Mouse (Mus musculus) embryonic facial prominence, embryonic 11.5 days (tissue): ENCODE results near the gene Arhgef40. TPM values are rescaled to one million over a fixed set of nuclear protein-coding genes. Genes with fewer than 3 reads are reported as not detected.

Source experiments
- ATAC-seq: fragments of 200-750 bp; cut with Nextera tagmentation; replicated peaks from 2 replicates; pipeline ENCODE4 v1.8.0; 2017; ENCODE audit warnings: low read depth; ENCODE audit not compliant: insufficient number of reproducible peaks, low FRiP score, low TSS enrichment
- DNase-seq: peaks from one replicate; pipeline ENCODE4 v3.0.0-alpha.2; 2015; ENCODE audit warnings: low spot score
- H3K27ac ChIP-seq: fragments of 300-500 bp; sonication (generic); replicated peaks from 2 replicates; pipeline ENCODE4 v1.5.1; 2014; ENCODE audit warnings: mild to moderate bottlenecking, low read depth, low read length, control low read depth
- H3K27me3 ChIP-seq: fragments of 300-500 bp; sonication (generic); 2 replicates; pipeline ENCODE4 v1.6.1; 2014; ENCODE audit warnings: mild to moderate bottlenecking, low read length, moderate library complexity, mixed read lengths; ENCODE audit not compliant: control insufficient read depth, insufficient read depth
- H3K36me3 ChIP-seq: fragments of 300-500 bp; sonication (generic); replicated peaks from 2 replicates; pipeline ENCODE4 v1.6.1; 2014; ENCODE audit warnings: low read depth, mild to moderate bottlenecking, low read length, moderate library complexity, mixed read lengths; ENCODE audit not compliant: control insufficient read depth, insufficient read depth
- H3K4me1 ChIP-seq: fragments of 300-500 bp; sonication (generic); 2 replicates; pipeline ENCODE4 v1.6.1; 2014; ENCODE audit warnings: low read length, mixed read lengths; ENCODE audit not compliant: control insufficient read depth, insufficient read depth
- H3K4me2 ChIP-seq: fragments of 300-500 bp; sonication (generic); 2 replicates; pipeline ENCODE4 v1.6.1; 2014; ENCODE audit warnings: low read depth, mild to moderate bottlenecking, control low read depth, low read length, moderate library complexity
- H3K4me3 ChIP-seq: fragments of 300-500 bp; sonication (generic); 2 replicates; pipeline ENCODE4 v1.5.1; 2014; ENCODE audit warnings: low read depth, low read length, control low read depth
- H3K9ac ChIP-seq: fragments of 300-500 bp; sonication (generic); replicated peaks from 2 replicates; pipeline ENCODE4 v1.6.1; 2014; ENCODE audit warnings: mild to moderate bottlenecking, control low read depth, low read length
- H3K9me3 ChIP-seq: fragments of 300-500 bp; sonication (generic); replicated peaks from 2 replicates; pipeline ENCODE4 v1.6.1; 2016; ENCODE audit warnings: mild to moderate bottlenecking, low read length, inconsistent platforms, mixed read lengths; ENCODE audit not compliant: control insufficient read depth
- WGBS: fragments of 180-500 bp; shearing (Covaris S2); extraction: QIAGEN DNeasy Blood & Tissue Kit; methylation state at CpG from one replicate; pipeline ENCODE4 v1.1.7; 2014; 5-methylcytosine and 5-hydroxymethylcytosine counted together
- polyA plus RNA-seq: library from polyadenylated mRNA; unstranded; fragments of >200 nt; fragmentation: Nextera tagmentation; extraction: Ambion mirVana; gene quantifications from 2 replicates; pipeline ENCODE4 v1.2.1, GENCODE M21; 2014

Gene Arhgef40
- polyA plus RNA-seq, 1 experiment from 2014 or later: 82.6 TPM

DNA sequence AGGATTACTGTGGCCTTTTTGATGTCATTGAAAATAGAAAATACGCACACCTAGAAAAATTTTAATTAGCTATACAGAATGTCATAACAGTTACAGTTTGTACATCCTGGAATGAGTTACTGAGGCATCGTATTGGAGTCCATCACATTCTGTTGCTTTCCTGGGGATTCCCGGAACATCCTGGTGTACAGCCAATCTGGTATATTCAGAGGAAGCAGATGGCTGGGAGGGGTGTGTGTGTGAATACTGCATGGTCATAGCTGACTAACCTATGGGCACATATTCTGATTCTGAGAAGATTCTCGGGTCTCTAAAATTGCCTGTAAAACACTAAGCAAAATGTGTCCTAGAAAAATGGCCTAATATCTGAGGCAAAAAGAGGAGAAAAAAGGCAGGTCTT is 27.6 kb downstream of the Arhgef40 start:
- H3K9ac ChIP-seq: no peak overlapping the region
- ATAC-seq (no peak), DNase-seq (no peak)
- no peak overlapping the region for H3K4me2 ChIP-seq
- no peak overlapping the region; the same call in 1 of the 2 replicates for H3K27ac ChIP-seq
- H3K4me3 ChIP-seq: no peak overlapping the region
- H3K27me3 ChIP-seq: no peaks in the 10 kb centered on the region
- peaks cover 8% of the 10 kb centered on the region; the same call in 1 of the 2 replicates for H3K4me1 ChIP-seq
- no peaks in the 10 kb centered on the region for H3K9me3 ChIP-seq
- 84% methylated on average over 4 of the region's 4 CpGs for WGBS
- H3K36me3 ChIP-seq: peaks cover 3% of the 10 kb centered on the region; the same call in 1 of the 2 replicates

DNA sequence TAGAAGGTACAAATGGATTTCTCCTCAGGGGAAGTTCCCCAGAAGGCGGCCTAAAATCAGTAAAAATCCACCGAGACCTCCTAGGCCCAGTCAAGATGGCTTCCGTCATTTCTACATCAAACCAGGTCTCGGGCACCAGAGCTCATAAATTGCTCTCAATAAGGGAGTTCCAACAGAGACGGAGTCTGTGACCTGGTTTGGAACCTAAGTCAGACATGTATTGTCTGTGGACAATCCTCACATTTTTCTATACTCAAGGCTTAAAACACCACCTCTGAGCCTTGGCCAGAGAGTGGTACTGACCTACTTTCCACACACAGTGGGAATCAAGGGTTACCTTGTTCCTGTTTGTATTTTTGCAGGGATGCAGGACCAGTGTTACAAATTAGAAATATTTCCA is 28.0 kb downstream of the Arhgef40 start:
- Histone ChIP-seq H3K27me3 (no peaks in the 10 kb centered on the region), H3K4me1 (peaks cover 8% of the 10 kb centered on the region; the same call in 1 of the 2 replicates), H3K9ac (no peak overlapping the region), H3K9me3 (no peaks in the 10 kb centered on the region), H3K27ac (no peak overlapping the region), H3K36me3 (peaks cover 3% of the 10 kb centered on the region; the same call in 1 of the 2 replicates), H3K4me3 (no peak overlapping the region; the same call in 1 of the 2 replicates), H3K4me2 (peak overlapping the region; percentile 66; the same call in 1 of the 2 replicates)
- DNase-seq: no peak
- no peak for ATAC-seq
- 72% methylated on average over 5 of the region's 5 CpGs for WGBS

DNA sequence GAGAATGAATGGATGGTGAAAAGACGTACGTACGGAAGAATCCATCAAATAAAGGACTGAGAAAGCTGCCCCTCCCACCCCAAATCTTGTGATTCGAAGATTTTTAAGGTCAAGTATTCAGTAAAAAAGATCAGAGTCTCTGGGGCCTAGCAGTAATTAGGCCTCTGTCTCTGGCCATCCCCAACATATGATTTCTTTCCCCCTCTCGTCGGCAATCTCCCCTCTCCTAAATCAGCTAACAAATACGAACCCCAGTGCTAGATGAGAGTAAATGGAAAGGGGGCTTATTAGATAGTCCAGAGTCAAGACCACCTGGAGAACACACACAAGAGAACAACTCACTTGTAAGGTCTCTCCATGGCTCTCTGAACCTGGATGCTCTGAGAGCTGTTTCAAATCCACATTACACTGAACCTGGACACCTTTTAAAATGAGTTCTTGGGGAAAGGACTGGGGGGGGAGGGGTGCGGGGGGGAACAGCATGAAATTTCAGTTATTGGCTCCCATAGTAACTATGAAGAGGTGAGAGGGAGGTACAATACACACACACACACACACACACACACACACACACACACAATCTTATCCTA is 28.6 kb downstream of the Arhgef40 start:
- Histone ChIP-seq H3K27ac (peak overlapping the region; percentile 99), H3K27me3 (no peaks in the 10 kb centered on the region), H3K36me3 (peaks cover 3% of the 10 kb centered on the region; the same call in 1 of the 2 replicates), H3K9me3 (no peaks in the 10 kb centered on the region), H3K4me2 (peak overlapping the region; percentile 66), H3K9ac (peak overlapping the region; percentile 90), H3K4me3 (peak overlapping the region; percentile 81), H3K4me1 (peaks cover 8% of the 10 kb centered on the region; the same call in 1 of the 2 replicates)
- DNase-seq: no peak
- WGBS: 46% methylated on average over 8 of the region's 8 CpGs
- ATAC-seq: no peak

DNA sequence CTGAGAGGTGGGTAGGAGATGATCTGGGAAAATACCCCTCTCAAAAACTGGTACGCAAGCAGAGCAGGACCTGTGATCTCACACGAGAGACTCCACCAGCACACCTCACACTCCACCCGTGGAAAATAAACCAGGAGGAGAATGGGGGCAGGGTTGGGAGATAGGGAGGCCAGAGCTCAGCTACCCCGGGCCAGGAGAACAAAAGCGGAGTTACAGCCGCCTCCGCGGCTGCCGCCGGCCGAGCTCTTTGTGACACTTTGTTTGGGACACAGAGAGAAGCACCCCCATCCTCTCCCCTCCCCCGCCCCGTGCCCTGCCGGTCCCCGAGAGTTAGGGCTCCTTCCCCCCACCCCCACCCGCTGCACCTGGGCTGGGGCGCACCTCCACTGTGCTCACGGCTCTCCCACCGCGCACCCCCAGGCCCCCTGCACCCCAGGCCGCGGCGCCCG is 29.3 kb downstream of the Arhgef40 start:
- WGBS: 2% methylated on average over 11 of the region's 24 CpGs
- Histone ChIP-seq H3K4me2 (peak overlapping the region; percentile 66), H3K4me1 (peaks cover 8% of the 10 kb centered on the region; the same call in 1 of the 2 replicates), H3K9ac (peak overlapping the region; percentile 90), H3K27me3 (no peaks in the 10 kb centered on the region), H3K9me3 (no peaks in the 10 kb centered on the region), H3K36me3 (no peaks in the 10 kb centered on the region; the same call in 1 of the 2 replicates), H3K27ac (peak overlapping the region; percentile 99), H3K4me3 (peak overlapping the region; percentile 81)
- DNase-seq: peak; percentile 55
- ATAC-seq: no peak

DNA sequence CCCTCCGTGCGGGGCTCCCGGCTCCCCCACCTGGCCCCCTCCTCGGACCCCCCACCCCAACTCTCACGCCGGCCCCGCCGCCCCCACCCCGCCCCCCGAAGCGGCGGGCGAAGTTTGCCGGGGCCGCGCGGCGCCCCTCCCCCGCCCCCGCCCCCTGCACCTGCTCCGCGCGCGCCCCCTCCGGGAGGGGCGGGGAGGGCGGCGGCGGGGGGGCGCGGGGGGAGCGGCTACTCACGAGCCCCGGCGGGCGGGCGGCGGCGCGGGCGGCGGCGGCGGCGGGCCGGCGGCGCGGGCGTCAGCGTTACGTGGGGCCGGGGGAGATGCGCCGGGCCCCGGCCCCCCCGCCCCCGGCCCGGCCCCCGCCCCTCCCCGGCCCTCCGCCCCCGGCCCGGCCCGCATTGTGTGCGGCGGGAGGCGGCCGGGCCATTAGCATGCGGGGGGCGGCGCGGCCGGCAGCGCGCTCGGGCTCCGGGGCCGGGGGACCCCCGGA is 29.8 kb downstream of the Arhgef40 start:
- Histone ChIP-seq H3K9me3 (no peaks in the 10 kb centered on the region), H3K27me3 (no peaks in the 10 kb centered on the region), H3K27ac (peak overlapping the region; percentile 99), H3K4me3 (peak overlapping the region; percentile 81), H3K36me3 (no peaks in the 10 kb centered on the region; the same call in 1 of the 2 replicates), H3K4me2 (peak overlapping the region; percentile 66), H3K4me1 (peaks cover 9% of the 10 kb centered on the region; the same call in 1 of the 2 replicates), H3K9ac (peak overlapping the region; percentile 90)
- DNase-seq (peak; percentile 30), ATAC-seq (no peak)
- WGBS: no CpG with 5 or more reads among the region's 80 CpGs

DNA sequence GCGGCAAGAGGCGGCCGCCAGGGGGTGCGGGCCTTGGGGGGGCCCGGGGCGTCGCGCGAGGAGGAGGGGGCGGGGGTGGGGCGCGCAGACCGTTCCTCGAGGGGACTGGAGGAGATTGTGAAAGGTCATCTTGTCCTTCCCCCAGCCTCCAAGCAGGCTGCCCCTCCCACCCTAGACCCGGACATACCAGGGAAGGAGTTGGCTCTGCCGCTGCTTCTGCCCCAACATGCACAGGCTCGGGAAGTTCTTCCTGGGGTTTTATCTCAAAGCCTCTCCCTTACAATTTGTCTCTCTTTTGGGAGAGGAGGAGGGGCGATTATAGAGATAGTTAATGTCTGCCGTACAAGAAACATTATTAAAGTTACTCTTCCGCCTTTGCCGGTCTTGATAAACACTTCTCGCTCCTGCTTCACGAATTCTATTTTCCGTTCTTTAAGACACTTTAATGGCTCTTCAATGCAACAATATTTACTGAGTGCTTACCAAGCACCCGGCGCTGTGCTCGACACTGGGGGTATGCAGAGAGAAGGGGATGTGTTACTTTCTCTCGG is 30.3 kb downstream of the Arhgef40 start:
- ATAC-seq: no peak; the same call in 1 of the 2 replicates
- Histone ChIP-seq H3K9me3 (no peaks in the 10 kb centered on the region), H3K27me3 (no peaks in the 10 kb centered on the region), H3K4me3 (peak overlapping the region; percentile 81), H3K27ac (peak overlapping the region; percentile 99), H3K36me3 (no peaks in the 10 kb centered on the region; the same call in 1 of the 2 replicates), H3K4me2 (peak overlapping the region; percentile 66), H3K9ac (peak overlapping the region; percentile 90), H3K4me1 (peaks cover 6% of the 10 kb centered on the region; the same call in 1 of the 2 replicates)
- peak; percentile 82 for DNase-seq
- WGBS: 1% methylated on average over 14 of the region's 28 CpGs

DNA sequence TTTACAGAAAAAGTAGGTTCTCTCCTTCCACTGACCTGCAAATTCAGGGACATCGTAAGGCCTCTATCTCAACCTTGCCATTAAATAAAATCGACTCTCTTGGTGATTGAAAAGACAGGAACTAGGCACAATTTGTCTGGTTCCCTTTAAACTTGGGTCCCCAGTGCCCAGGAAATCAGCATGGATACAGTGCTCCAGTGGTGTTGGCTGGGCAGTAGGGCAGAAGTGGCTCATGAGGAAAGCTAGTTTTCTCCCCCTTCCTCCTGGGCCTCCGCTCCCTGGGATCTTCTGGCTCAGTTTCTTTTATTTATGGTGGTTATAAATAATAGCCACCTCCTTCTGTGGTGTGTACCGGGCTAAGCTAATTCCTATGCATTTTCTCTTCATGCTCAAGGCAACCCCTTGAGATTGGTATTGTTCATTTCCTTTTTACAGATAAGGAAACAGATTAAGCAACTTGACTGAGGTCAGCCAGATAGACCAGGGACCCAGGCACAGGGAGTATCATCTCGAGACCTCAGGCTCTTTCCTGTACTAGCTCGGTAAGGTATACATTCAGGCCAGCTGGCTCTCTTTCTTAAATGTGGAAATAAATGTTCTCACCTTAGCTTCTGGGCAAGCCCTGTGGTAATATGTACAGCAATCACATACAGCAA is 31.1 kb downstream of the Arhgef40 start, which contains the start of gene Tmem253:
Gene Tmem253 (plus strand): TSS at position 214 of the 656 bp plus-strand sequence.
- peak within 1 kb of the TSS; percentile 81 for H3K4me3 ChIP-seq
- DNase-seq (no peak), ATAC-seq (no peak)
- H3K9me3 ChIP-seq: no peaks in the 10 kb centered on the region
- no peaks in the 10 kb centered on the region for H3K27me3 ChIP-seq
- H3K27ac ChIP-seq: peak within 1 kb of the TSS; percentile 99
- peak within 1 kb of the TSS; percentile 66 for H3K4me2 ChIP-seq
- H3K4me1 ChIP-seq: peaks cover 6% of the 10 kb centered on the region; the same call in 1 of the 2 replicates
- H3K36me3 ChIP-seq: no peaks in the 10 kb centered on the region; the same call in 1 of the 2 replicates
- WGBS: 46% methylated on average over 6 of the region's 6 CpGs
- H3K9ac ChIP-seq: peak within 1 kb of the TSS; percentile 90
